Mouse (Mus musculus) E14TG2a.4 (cell line): ENCODE measurements at regions not wholly inside any gene's neighbourhood (a gene's known extent, or its start where the extent isn't known, plus 50 kb on each side); places are given as distances from the start of the nearest gene placed in this dataset.

Experiments used
- H3K27me3 ChIP-seq: 2 replicates; pipeline ENCODE4 v1.6.1; 2014; ENCODE audit warnings: low read length, control low read depth; ENCODE audit not compliant: insufficient read depth
- H3K36me3 ChIP-seq: 2 replicates; pipeline ENCODE4 v1.6.1; 2014; ENCODE audit warnings: low read length, control low read depth; ENCODE audit not compliant: insufficient read depth
- H3K4me1 ChIP-seq: replicated peaks from 2 replicates; pipeline ENCODE4 v1.6.1; 2014; ENCODE audit warnings: low read depth, low read length, control low read depth
- H3K4me3 ChIP-seq: replicated peaks from 2 replicates; pipeline ENCODE4 v1.5.1; 2014; ENCODE audit warnings: mild to moderate bottlenecking, low read length
- H3K9me3 ChIP-seq: 2 replicates; pipeline ENCODE4 v1.6.1; 2014; ENCODE audit warnings: low read length, control low read depth
- CTCF ChIP-seq: conservative IDR thresholded peaks from 2 replicates; pipeline ENCODE4 v1.5.1; 2014; ENCODE audit warnings: low read length
- NANOG ChIP-seq: IDR thresholded peaks from 2 replicates; pipeline ENCODE4 v1.6.1; 2014; ENCODE audit warnings: borderline replicate concordance, low read length, mixed read lengths
- POU5F1 ChIP-seq: IDR thresholded peaks from 2 replicates; pipeline ENCODE4 v1.6.1; 2014; ENCODE audit warnings: low read length, borderline replicate concordance

- no peaks in the 10 kb centered on the region for H3K36me3 ChIP-seq
- TF ChIP-seq POU5F1, result no peak
- no peak for TF ChIP-seq NANOG
- TF ChIP-seq CTCF, result no peak
- peaks cover 8% of the 10 kb centered on the region for H3K4me1 ChIP-seq
- no peaks in the 10 kb centered on the region for H3K27me3 ChIP-seq
- H3K9me3 ChIP-seq, result no peaks in the 10 kb centered on the region
- no peak overlapping the region for H3K4me3 ChIP-seq
Measured at GRCm38 (mm10) chr4:78785378-78785774, 573.6 kb upstream of the Ptprd start.

- H3K36me3 ChIP-seq, result no peaks in the 10 kb centered on the region
- H3K9me3 ChIP-seq, result no peaks in the 10 kb centered on the region
- peaks cover 8% of the 10 kb centered on the region for H3K4me1 ChIP-seq
- TF ChIP-seq CTCF (no peak), NANOG (no peak), POU5F1 (no peak)
- H3K27me3 ChIP-seq, result no peaks in the 10 kb centered on the region
- no peak overlapping the region for H3K4me3 ChIP-seq
Measured at GRCm38 (mm10) chr4:78784675-78785377, 573.1 kb upstream of the Ptprd start.

- H3K36me3 ChIP-seq, result no peaks in the 10 kb centered on the region
- TF ChIP-seq CTCF, result no peak
- no peak for TF ChIP-seq NANOG
- TF ChIP-seq POU5F1, result no peak
- no peak overlapping the region for H3K4me3 ChIP-seq
- no peaks in the 10 kb centered on the region for H3K9me3 ChIP-seq
- H3K4me1 ChIP-seq, result peaks cover 8% of the 10 kb centered on the region
- no peaks in the 10 kb centered on the region for H3K27me3 ChIP-seq
Measured at GRCm38 (mm10) chr4:78784036-78784435, 572.3 kb upstream of the Ptprd start.

GRCm38 (mm10) chr4:78782751-78783150 is 571.0 kb upstream of the Ptprd start:
- Histone ChIP-seq H3K4me1 (peaks cover 8% of the 10 kb centered on the region), H3K4me3 (no peak overlapping the region), H3K9me3 (no peaks in the 10 kb centered on the region), H3K27me3 (no peaks in the 10 kb centered on the region), H3K36me3 (no peaks in the 10 kb centered on the region)
- TF ChIP-seq CTCF (no peak), NANOG (peak; percentile 83), POU5F1 (no peak)

GRCm38 (mm10) chr4:78773867-78774266 is 562.1 kb upstream of the Ptprd start:
- TF ChIP-seq NANOG (no peak), CTCF (no peak), POU5F1 (no peak)
- Histone ChIP-seq H3K27me3 (no peaks in the 10 kb centered on the region), H3K36me3 (no peaks in the 10 kb centered on the region), H3K4me3 (no peak overlapping the region), H3K4me1 (no peaks in the 10 kb centered on the region), H3K9me3 (no peaks in the 10 kb centered on the region)

GRCm38 (mm10) chr4:78736026-78736425 is 524.3 kb upstream of the Ptprd start:
- Histone ChIP-seq H3K9me3 (peaks cover 12% of the 10 kb centered on the region), H3K36me3 (no peaks in the 10 kb centered on the region), H3K4me3 (no peak overlapping the region), H3K4me1 (no peaks in the 10 kb centered on the region), H3K27me3 (no peaks in the 10 kb centered on the region)
- TF ChIP-seq POU5F1 (no peak), CTCF (no peak), NANOG (no peak)
